Mouse (Mus musculus): ENCODE measurements around the gene Lmbr1. TPM values are rescaled to one million over a fixed set of nuclear protein-coding genes. Genes with fewer than 3 reads are reported as not detected.
"Not testable (repeated sequence)": the region's sequence is repeated elsewhere in the genome, so short reads cannot be mapped to it uniquely, and the experiment has no call there.

The Lmbr1 gene
- 0.86 and 1.4 TPM in 2 replicates for total RNA-seq (2017)

DNA sequence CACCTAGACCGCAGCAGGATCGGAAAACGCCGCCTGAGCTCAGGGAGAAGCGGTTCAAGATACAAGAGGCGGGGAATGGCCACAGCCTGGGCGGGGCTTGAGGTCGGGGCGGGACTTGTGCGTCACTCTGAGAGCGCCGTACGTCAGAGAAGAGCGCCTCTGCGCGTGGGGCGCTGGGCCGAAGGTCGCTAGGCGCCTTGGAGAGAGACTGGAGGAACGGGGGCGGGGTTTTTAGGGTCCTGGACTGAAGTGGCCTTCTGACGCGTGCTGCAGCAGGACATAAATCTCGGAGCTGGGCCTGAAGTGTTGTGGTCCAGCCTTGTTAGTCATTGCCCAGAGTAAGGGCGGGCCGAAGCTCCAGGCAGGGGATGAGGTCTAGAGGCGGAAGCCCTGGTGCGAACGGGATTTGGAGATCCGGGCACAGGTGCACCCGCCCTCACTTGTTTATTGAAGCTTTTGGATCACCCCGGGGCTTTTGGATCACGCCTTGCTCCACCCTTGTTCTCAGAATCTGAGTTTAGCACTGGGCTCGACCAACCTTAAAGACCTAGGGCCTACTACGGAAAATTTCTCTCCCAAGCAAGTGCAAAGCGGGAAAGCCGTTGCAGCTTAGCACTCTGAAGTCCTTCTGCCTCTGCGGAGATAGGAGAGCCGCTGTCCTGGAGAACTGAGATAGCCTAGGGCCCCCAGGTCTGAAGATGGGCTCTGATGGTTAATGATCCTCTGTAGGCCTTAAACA lies at the start of gene Lmbr1:
Lmbr1 (minus strand) TSS at position 93 of the 739 bp plus-strand sequence.
- peak; percentile 75 for ATAC-seq (ENCODE audit: extremely low read depth, insufficient number of reproducible peaks, low FRiP score, poor library complexity, severe bottlenecking)

DNA sequence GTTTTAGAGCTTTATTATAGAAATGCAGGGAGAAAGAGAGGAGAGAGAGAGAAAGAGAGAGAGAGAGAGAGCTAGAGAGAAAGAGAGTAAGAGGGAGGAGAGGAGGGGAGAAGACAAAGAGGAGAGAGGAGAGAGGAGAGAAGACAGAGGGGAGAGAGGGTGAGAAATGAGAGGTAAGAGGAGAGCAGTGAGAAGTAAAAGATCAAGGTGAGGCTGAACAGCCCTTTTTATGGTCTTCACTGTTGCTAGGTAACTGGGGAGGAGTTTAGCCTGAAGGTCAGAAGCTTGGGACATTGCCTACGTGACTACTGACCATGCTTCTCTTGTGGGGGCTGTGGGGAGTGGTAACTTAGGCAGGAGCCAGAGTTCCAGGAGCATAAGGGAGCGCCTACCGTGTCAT lies 45.1 kb upstream of the Lmbr1 start:
- ATAC-seq (ENCODE audit: extremely low read depth, insufficient number of reproducible peaks, low FRiP score, poor library complexity, severe bottlenecking): not testable (repeated sequence)

DNA sequence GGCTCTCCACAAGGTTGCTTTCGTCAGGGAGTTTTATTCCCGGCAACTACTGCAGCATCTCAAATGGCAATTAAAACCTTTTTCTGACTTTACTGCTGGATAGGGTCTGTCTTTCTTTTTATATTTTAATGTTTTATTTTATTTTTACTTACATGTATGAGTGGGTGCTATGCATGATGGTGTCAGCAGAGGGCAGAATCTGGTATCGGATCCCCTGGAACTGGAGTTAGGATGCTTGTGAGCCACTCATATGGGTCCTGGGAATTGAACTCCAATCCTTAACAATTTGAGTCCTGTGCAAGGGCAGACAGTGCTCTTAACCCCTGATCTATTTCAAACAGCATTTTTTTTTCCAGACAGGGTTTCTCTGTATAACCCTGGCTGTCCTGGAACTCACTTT lies 34.9 kb upstream of the Lmbr1 start:
- no peak for ATAC-seq (ENCODE audit: extremely low read depth, insufficient number of reproducible peaks, low FRiP score, poor library complexity, severe bottlenecking)

- no peak for ATAC-seq (ENCODE audit: extremely low read depth, insufficient number of reproducible peaks, low FRiP score, poor library complexity, severe bottlenecking)
These were observed 32.7 kb upstream of the Lmbr1 start for GRCm38 (mm10) chr5:29410854-29411253.

DNA sequence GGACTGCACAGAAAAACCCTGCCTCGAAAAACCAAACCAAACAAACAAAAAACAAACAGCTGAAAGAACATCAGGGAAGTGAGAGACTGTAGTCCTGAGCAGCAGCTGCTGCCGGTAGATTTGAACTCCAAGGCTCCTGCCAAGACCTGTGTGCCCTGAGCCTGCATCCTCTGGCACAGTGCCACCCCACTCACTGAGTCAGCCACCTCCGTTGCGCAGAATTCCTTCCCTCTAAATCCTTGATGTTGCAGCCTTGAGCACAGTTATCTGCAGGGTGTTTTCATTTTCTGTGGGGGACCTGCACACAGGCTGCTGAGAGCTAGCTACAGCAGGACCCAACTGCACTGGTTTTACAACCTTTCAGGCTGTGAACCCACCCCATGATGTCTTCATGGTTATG lies 20.2 kb upstream of the Lmbr1 start:
- ATAC-seq (ENCODE audit: extremely low read depth, insufficient number of reproducible peaks, low FRiP score, poor library complexity, severe bottlenecking): no peak

- no peak for ATAC-seq (ENCODE audit: extremely low read depth, insufficient number of reproducible peaks, low FRiP score, poor library complexity, severe bottlenecking)
These were observed 11.0 kb upstream of the Lmbr1 start for GRCm38 (mm10) chr5:29388944-29389765.

GRCm38 (mm10) chr5:29388181-29388943 lies 10.2 kb upstream of the Lmbr1 start:
- ATAC-seq (ENCODE audit: extremely low read depth, insufficient number of reproducible peaks, low FRiP score, poor library complexity, severe bottlenecking): no peak

DNA sequence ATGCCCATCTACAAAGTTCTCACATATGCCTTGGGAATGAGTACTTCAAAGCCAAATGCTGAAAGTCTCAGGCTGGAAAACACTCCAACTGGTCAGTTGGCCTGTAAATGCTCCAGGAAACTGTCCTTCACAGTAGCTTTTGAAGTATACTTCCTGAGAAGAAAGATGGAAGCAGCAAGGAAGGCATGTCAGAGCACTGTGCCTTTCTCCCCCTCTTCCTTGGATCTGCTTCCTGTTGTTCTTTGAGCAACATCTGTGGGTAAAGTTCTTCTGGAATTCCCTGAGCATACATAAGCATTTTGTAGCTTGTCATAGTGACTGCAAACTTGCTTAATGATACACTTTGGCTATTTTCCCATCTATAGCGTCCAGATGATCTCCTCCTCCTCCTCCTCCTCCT lies 9.4 kb upstream of the Lmbr1 start:
- ATAC-seq (ENCODE audit: extremely low read depth, insufficient number of reproducible peaks, low FRiP score, poor library complexity, severe bottlenecking): no peak

DNA sequence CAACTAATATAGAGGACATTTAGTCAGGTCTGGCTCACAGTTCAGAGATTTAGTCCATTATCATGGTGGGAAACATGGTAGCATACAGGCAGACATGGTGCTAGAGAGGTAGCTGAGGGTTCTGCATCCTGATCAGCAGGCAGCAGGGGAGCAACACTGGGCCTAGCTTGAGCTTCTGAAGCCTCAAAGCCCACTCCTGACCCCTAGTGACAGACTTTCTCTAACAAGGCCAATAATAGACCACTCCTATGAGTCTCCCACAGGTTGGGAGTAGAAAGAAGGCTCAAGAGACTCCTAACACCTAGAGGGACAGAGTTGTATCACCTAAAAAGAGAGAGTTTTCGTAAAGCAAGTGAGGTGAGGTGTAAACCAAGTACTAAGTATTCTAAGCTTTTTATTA lies 4.6 kb upstream of the Lmbr1 start:
- ATAC-seq (ENCODE audit: extremely low read depth, insufficient number of reproducible peaks, low FRiP score, poor library complexity, severe bottlenecking): no peak

- ATAC-seq (ENCODE audit: extremely low read depth, insufficient number of reproducible peaks, low FRiP score, poor library complexity, severe bottlenecking): no peak
These were observed 1.9 kb upstream of the Lmbr1 start for GRCm38 (mm10) chr5:29380091-29380490.

DNA sequence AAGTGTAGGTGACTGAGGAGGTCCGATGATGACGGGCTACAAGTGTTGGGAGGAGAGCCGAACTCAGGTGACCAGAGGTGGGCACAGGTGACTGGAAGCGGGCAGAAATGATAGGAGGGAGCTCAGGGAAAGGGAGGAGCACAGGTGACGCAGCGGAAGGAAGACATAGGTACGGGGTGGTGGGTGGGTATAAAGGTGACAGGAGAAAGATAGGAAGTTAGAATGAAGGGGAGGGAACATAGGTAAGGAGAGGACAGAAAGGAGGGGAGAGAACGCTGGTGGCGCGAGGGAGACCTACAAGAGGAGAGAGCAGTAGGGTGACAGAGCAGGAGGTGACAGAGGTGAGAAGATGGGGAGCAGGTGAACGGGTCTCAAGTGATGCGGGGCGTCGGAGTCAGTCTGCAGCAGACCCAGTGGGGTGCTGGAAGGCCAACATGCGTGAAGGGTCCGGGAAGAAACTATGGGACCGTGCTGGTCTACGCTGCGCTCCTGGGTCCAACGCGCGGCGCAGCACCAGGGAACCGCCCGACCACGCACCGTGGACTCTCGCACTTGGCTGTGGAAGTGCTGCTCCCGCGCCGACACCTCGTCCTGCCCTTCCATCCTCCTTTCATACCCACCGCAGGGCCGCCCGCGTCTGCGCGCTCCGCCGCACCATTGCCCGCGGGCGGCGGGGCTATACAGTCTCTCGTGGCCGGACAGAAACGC lies 446 bp downstream of the Lmbr1 start:
- peak; percentile 10; the same call in 1 of the 2 replicates for ATAC-seq (ENCODE audit: extremely low read depth, insufficient number of reproducible peaks, low FRiP score, poor library complexity, severe bottlenecking)

- ATAC-seq (ENCODE audit: extremely low read depth, insufficient number of reproducible peaks, low FRiP score, poor library complexity, severe bottlenecking): no peak
These were observed 14.7 kb downstream of the Lmbr1 start for GRCm38 (mm10) chr5:29363511-29363910.

GRCm38 (mm10) chr5:29335836-29336235 lies 42.4 kb downstream of the Lmbr1 start:
- no peak for ATAC-seq (ENCODE audit: extremely low read depth, insufficient number of reproducible peaks, low FRiP score, poor library complexity, severe bottlenecking)

- no peak for ATAC-seq (ENCODE audit: extremely low read depth, insufficient number of reproducible peaks, low FRiP score, poor library complexity, severe bottlenecking)
These were observed 55.7 kb downstream of the Lmbr1 start for GRCm38 (mm10) chr5:29322503-29322902.

- no peak for ATAC-seq (ENCODE audit: extremely low read depth, insufficient number of reproducible peaks, low FRiP score, poor library complexity, severe bottlenecking)
These were observed 69.0 kb downstream of the Lmbr1 start for GRCm38 (mm10) chr5:29309191-29309590.

- no peak for ATAC-seq (ENCODE audit: extremely low read depth, insufficient number of reproducible peaks, low FRiP score, poor library complexity, severe bottlenecking)
These were observed 85.0 kb downstream of the Lmbr1 start for GRCm38 (mm10) chr5:29293194-29293593.

DNA sequence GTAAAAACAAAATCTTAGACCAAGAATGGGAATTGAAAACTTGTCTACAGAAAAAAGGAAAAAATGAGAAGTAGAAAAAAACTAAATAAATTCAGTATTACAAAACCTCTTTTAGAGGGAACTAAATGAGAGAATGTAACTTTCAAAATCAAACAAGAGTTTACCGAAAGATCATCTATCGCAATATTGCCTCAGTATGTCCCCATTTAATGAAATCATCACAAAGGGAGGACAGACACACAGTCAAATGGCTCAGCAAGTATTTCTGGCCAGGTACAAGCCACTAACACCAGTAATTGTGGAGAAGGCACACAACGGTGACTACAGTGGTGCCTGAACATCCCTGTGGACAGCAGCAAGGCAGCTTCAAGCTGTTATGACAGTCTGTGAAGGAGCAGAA lies 88.1 kb downstream of the Lmbr1 start:
- ATAC-seq (ENCODE audit: extremely low read depth, insufficient number of reproducible peaks, low FRiP score, poor library complexity, severe bottlenecking): no peak

- ATAC-seq (ENCODE audit: extremely low read depth, insufficient number of reproducible peaks, low FRiP score, poor library complexity, severe bottlenecking): peak; percentile 51; the same call in 1 of the 2 replicates
These were observed 88.5 kb downstream of the Lmbr1 start for GRCm38 (mm10) chr5:29289703-29290102.

DNA sequence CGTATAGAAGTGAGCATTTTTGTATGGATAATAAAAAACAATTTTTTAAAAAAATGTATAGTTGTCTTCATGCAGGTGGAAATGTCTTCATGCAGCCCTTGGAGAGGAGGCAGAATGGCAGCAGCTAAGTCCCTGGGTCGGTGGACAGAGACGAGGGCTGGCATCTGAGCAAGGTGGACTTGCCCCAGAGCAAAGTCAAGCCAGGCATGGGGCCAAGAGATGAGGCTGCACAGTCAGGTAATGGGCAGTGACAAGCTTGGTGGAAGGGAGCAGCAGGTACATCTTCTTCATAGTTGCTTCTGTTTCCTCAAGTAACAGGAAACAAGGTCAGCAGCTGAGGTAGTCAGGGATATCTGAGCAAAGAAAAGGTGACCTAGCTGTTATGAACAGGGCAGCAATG lies 97.1 kb downstream of the Lmbr1 start:
- no peak for ATAC-seq (ENCODE audit: extremely low read depth, insufficient number of reproducible peaks, low FRiP score, poor library complexity, severe bottlenecking)
